Mouse (Mus musculus): Measurements from ENCODE around the gene Cd163.
"Not testable (repeated sequence)": the region's sequence is repeated elsewhere in the genome, so short reads cannot be mapped to it uniquely, and the experiment has no call there.

Gene Cd163

DNA sequence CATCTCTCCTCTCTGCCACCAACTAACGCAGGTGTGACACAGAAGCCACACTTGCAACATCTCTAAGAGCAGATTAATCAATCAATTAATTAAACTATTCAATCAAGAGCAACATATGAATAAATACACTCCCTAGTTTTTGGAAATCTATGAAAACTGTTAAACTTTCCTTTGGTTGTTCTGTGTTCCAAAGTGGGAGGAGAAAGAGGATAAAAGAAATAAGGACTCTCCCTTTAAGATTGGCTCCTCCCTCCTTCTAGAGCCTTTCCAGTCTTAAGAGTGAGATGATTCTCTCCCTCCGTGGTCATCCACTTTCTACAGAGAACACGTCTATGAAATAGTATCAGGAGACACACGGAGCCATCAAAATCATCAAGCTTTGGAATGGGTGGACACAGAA, at the start of gene Cd163:
Cd163 (plus strand) TSS at position 301 of the 400 bp plus-strand sequence.
- DNase-seq (ENCODE audit: low read depth), result no peak

DNA sequence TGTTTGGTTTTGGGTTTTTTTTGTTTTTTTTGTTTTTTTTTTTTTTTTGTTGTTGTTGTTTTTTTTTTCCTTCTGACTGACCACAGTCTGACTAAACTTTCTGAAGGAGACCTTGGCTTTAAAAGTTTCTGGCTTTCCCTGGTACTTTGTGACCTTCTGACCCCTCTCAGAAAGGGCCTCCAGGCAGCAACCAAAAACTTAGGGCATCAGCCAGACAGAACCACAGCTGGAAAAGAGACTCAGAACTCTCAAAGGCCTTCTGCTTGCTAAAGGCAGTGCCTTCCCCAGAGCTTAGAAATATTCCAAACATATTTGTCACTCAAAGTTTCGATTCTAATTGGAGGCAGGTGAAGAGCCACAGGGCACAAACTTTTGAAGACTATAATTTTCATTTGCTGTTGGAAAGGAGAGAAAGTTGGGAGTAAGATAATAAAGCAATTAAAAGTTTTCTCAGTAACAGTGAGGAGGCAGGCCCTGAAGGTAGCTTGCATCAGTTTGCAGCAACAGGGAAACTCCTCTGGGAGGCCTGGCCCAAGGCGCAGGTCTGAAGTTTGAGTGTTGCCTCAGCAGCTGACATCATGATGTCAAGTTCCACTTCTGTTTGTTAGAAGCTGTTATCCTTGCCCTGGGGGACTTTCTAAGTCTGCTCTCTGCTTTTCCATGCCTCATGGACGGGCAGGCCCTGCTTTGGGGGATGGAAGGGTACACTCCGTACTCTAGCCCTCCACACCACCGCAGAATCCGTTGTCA, 48.6 kb upstream of the Cd163 start:
- no peak for DNase-seq (ENCODE audit: low read depth)

DNA sequence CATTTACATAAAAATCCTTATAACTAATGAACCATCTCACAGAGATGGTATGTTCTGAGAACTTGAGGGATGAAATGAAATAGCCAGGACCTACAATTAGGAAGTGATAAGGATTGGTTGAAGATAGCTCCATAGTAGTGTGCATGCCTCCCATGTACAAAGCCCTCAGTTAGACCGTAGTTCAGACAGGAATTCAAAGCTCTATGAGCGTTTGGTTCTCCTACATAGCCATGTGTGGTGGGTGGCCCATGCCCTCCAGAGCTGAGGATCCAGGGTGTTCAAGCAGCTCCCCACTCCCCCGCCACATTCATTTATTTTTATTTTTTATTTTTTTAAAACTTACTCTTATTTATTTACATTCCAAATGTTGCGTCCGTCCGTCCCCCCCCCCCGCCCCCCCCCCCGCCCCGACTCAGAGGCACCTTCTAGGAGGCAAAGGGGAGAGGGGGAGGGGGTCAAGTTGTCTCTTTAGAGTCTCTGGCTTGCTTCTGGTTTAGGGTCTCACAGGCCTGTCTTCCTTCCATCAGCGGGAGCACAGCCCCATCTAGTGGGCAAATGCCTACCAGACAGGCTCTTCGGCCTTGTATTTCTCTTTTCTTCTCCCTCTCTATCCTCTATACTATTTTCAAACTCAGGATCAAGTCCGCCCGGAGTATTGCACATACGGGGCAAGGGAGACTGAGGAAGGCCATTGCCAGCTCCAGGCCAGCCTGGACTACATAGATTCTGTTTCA, 44.1 kb upstream of the Cd163 start:
- peak; percentile 58 for DNase-seq (ENCODE audit: low read depth)

DNA sequence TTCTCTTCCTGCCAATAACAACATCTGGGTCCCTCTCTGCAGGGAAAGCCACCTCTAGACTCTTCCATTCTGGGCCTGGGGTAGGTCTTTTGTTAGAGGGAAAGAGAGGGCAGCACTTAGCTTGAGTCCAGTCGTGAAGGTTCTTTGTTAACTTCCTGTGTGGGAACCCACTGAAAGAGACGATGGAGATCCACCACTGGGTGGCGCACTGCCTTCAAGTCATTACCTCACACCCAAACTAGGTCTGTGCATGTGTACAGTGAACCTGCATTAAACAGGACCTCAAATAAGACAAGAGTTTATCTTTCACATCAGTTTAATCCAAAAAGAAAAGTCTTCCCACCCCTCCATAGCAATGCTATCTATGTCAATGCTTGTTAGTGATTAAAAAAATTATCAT, 41.8 kb upstream of the Cd163 start:
- DNase-seq (ENCODE audit: low read depth), result peak; percentile 66

DNA sequence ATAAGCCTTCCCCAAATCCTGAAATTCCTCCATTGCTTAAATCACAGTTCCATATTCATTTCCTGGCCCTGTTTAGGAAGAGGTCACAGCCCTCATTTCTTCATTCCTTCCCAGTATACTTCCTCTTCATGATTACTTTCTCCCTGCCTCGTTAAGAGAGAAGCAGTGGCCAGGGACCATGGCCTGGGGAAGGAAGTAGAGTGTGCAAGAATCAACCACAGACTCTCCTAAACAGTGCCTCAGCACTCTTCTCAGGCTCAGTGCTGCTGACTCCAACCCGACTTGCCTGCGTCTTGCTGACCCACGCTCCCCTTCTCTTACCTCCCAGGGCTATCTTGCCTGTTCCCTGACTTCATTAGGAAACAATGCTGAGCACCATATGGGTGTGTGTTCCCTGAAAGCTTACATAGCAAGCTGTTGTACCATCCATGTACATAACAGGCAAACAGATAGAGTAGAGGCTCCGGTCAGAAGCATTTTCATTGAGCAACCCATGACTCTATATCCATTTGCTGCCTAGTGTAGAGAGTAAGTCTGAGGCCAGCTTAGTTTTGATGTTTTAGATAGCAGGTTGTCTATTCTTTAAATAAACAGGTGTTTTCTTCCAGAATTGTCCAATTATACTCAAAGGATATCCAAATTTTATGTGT, 31.1 kb upstream of the Cd163 start:
- peak; percentile 32 for DNase-seq (ENCODE audit: low read depth)

DNA sequence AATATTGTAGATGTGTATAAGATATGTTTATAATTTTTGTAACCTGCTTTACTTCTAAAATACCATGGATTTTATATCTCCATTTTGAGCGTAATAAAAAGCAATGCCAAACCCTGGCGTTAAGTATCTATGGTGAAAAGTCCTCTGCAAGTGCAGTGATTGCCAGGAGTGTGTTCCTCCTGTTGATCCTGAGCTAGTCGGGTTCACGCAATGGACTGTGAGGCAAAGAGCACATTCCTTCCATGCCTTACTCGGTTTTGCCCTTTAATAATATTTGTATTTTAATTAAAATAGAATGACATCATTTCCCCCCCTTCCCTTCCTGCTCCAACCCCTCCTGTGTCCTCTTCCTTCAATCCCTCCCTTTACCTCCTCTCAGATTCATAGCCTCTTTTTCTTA, 26.8 kb upstream of the Cd163 start:
- no peak for DNase-seq (ENCODE audit: low read depth)

DNA sequence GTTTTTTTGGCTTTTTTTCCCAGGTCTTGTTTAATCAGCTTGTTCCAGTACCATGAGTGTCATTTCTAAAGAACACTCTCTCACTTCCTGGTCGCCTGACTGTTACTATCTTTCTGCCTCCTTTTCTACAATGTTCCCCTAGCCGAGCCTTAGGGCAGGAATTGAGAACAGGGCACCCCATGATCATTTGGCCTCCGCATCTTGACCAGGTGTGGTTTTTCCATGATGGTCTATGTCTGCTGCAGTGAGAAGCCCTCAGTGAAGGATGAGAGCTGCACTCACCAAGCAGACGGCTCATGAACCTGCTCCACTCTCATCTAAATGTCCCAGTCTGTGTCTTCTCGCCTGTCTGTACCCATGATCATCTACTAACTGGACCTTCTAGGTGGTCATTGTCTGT, 26.2 kb upstream of the Cd163 start:
- no peak for DNase-seq (ENCODE audit: low read depth)

DNA sequence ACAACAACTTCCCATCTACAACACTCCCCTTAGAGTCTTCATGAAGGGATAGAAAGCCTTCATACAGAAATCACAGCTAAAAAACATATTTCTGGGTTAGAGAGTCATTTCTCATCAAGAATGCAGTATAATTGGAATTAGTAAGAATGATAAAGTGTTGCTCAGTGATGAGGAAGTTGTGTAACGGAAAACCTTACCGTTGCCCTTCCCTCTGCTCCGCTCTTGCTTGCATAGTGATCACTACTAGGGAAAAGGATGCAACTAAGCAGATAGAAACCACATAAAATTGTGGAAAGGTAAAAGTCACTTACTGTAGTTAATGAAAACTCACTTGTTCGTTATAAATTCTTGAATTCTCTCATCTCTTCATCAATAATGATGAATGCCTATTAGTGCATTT, 21.7 kb upstream of the Cd163 start:
- DNase-seq (ENCODE audit: low read depth), result no peak

DNA sequence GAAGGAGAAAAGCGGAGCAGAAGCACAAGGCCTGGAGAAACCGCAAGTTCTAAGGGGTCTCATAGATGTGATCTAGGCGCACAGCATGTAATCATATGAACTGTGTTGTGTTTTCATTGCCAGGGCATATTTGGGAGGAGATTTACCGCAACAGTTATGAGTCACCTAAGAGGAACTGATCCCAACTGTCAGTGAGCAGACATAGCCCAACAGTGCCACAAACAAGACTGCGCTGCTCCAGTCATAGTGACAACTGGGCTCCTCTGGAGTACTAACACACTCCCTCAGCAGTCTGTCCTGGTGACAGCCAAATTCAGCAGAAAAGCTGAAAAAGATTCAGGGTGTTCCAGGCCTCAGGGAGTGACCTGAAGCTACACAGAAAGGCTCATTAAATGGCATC, 7.1 kb upstream of the Cd163 start:
- DNase-seq (ENCODE audit: low read depth), result not testable (repeated sequence)

DNA sequence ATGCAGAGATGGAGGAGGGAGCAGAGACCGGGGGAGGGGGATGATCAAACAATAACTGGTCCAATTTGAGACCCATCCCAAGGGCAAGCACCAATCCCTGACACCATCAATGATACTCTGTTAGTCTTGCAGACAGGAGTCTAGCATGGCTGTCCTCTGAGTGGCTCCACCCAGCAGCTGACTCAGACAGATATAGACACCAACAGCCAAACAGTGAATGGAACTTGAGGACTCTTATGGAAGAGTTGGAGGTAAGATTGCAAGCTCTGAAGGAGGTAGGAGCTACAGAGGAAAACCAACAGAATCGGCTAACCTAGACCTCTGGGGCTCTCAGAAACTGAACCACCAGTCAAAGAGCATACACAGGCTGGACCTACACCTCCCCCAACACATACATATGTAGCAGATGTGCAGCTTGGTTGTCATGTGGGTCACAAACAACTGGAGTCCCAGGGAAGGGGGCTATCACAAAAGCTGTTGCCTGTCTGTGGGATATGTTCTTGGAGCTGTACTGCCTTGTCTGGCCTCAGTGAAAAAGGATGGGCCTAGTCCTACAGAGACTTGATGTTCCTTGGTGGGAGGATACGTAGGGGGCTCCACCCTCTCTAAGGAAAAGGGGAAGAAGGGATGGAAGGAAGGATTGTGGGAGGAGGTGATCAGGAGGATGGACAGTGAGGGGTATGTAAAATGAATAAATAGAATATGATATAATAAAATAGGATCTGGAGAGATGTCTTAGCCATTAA, 2.8 kb upstream of the Cd163 start:
- DNase-seq (ENCODE audit: low read depth), result no peak

DNA sequence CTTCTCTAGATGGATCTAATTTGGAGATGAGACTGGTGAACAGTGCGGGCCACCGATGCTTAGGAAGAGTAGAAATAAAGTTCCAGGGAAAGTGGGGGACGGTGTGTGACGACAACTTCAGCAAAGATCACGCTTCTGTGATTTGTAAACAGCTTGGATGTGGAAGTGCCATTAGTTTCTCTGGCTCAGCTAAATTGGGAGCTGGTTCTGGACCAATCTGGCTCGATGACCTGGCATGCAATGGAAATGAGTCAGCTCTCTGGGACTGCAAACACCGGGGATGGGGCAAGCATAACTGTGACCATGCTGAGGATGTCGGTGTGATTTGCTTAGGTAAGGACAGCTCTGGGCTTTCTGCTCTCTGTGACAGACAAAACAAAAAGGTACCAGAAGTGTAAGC, 4.5 kb downstream of the Cd163 start:
- DNase-seq (ENCODE audit: low read depth), result no peak

DNA sequence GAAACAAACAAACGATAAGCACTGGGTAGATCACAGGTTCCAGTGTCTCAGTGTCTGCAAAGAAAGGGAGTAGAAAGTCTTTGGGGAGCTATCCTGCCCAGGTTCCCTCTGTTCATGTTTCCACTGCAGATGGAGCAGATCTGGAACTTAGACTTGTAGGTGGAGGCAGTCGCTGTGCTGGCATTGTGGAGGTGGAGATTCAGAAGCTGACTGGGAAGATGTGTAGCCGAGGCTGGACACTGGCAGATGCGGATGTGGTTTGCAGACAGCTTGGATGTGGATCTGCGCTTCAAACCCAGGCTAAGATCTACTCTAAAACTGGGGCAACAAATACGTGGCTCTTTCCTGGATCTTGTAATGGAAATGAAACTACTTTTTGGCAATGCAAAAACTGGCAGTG, 7.8 kb downstream of the Cd163 start:
- no peak for DNase-seq (ENCODE audit: low read depth)

DNA sequence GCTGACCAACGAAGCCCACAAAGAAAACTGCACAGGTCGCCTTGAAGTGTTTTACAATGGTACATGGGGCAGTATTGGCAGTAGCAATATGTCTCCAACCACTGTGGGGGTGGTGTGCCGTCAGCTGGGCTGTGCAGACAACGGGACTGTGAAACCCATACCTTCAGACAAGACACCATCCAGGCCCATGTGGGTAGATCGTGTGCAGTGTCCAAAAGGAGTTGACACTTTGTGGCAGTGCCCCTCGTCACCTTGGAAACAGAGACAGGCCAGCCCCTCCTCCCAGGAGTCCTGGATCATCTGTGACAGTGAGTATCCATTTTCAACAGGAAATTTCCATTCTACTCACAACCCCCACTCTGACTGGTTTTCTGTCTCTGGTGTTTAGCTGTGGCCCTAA, 15.9 kb downstream of the Cd163 start:
- no peak for DNase-seq (ENCODE audit: low read depth)

DNA sequence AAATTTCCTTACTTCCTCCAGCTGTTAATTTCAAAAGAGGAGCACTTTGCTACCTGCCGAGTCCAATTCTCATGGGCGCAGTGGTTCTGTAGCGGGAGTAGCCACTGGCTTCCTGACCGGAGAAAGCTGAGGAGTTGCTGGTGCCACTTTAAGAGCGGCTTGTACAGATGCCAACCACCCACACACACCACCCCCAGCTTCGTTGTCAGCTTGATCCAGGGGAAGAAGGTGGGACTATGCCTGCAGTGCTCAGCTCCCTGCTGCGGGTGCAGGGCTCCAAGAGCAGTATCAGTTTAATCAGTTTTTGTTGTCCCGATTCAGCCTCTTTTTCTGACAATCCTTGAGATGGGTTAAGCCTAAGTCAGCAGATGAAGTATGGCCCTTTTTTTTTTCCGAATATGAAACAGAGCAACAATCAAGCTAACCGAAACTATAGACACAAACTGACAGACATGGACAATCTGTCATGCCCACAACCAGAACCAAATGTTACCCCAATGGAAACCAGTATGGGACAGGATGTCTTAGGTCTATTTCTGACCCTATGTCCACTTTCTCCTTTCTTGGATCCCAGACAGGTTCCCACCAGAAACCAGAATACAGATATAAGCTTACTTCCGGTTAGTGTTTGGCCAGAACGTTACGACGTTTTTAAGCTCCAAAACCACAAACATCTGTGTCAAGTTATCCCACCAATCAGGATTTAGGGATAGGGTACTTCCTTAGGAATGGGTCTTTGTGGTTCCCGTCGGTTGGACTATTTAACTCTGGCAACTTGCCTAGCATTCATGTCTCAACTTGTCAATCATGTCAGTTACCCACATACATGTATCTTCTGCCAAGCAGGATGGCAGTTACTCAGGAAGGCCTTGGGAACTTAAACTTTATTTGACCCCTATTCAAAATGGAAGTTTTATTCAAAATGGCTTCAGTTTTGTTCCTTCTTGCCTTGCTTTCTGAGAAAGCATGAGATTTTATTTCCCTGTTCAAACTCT, 17.3 kb downstream of the Cd163 start:
- no peak for DNase-seq (ENCODE audit: low read depth)

DNA sequence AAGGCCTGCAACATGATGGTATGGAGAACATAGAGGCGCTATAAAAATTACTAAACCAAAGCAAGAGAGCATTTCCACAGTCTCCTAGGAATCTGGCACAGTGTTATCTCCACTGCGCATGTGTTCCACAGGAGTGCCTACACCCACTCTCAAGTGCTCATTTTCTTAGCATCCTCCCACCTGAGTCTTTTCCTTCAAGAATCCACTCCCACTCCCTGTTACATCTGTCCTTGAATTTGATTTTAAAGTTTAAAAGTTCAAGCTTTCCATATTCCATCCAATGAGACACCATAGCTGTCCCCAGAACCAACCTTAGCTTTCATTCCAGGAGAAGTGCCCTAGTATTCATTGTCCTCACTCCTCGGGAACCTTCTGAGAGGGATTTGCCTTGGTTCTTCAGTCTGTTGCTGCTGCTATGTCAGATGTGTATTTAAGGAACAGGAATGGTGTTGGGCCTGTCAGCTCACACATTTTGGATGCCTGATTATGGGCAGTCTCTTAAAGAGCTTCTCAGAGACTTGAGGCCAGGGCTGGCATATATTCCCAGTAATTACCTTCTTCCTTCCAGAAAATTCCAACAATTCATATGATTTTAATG, 24.0 kb downstream of the Cd163 start:
- DNase-seq (ENCODE audit: low read depth), result no peak

DNA sequence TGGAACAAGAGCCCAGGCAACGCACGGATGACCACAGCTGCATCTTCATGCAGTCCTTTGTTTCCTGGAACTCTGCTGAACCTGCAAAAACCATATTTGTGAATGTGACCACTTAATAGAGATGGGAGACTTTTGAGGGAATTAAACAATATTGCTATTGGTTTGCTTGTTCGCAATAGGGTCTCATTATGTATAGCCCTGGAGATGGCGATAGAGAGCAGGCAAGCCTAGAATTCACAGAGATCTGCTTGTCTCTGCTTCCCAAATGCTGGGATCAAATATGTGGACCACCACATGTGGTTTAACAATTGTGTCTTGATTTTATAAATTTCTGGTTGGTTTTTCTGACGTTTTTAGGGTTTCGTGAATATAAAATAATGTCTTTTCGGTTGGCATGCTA, 25.2 kb downstream of the Cd163 start:
- no peak for DNase-seq (ENCODE audit: low read depth)

DNA sequence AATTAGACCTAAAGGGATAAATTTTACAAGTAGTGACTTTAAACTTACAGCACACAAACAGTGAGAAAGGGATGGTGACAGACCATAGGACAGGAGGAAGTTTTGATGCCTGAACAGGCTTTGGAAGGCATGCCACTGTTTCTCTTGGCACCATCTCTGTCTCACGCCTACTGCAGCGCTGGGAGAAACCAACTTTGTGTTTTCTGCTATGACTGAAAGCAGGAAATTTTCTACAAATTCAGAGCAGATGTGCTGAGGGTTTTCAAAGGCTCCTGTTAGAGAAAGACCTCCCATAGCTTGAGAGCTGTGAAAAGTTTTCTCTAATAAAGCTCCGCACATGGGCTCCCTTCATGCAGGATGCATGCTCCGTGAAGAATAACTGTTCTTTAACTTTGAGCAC, 40.6 kb downstream of the Cd163 start:
- DNase-seq (ENCODE audit: low read depth), result no peak

DNA sequence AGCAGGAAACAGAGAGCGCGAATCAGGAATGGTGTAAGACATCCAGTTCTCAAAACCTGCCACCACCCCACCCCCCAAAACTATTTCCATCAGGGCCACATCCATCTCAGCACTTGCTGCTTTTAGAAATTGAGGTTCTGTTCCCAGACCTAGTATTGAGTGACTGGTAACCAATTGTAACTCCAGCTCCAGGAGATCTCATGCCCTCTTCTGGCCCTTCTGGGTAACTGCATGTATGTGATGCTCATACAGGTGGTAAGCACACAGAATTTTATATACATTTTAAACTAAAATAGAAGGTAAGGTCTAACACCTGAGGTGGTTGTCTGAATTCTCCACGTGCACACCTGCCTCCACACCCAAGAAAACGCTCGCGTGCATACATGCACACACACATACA, 42.2 kb downstream of the Cd163 start:
- no peak for DNase-seq (ENCODE audit: low read depth)

DNA sequence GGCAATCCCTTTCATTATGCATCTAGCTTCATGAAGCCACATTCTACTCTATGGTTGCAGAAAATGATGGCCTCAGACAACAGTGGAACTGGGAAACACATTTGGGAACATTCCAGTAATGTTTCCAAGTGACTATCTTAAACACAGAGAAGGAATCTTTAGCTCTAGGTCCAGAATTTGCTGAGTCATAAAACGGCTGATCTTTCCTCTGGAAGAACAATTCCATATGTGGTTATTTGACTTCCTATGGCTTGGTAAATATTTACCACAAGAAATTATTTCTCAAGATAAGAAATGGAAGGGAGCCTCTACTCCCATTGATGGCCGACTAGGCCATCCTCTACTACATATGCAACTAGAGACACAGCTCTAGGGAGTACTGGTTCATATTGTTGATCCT, 48.8 kb downstream of the Cd163 start:
- DNase-seq (ENCODE audit: low read depth), result no peak

DNA sequence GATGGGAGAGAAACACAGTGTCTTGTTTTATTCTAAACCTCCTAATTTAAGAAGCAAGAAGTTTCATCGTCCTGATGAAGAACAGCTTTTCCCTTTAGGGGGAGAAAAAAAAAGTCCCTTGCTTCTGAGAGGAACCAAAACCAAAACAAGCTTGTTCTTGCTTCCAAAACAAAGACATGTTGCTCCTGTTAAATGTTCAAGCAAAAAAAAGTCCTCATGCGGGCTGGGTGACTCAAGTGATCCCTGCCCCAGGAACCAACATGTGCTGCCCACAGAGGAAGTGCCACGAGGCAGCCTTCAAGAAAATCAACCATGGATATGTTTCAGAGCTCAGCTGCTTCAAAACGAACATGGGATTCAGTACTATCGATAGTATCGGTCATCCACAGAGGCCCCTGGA, 54.5 kb downstream of the Cd163 start:
- no peak for DNase-seq (ENCODE audit: low read depth)

DNA sequence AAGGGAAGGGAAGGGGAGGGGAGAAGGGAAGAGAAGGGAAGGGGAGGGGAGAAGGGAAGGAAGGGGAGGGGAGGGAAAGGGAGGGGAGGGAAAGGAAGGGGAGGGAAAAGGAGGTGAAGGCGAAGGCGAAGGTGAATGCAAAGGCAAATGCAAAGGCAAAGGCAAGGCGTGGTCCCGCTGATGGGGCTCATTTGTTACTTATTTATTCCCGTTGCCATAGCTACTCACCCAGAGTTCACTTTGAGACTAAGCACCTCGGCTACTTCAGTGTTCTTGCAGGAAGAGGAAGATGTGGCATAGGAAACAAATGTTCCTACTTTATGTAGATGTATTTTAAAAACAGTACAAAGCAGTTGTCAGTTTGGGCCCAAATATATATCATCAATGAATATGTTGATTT, 56.1 kb downstream of the Cd163 start:
- no peak for DNase-seq (ENCODE audit: low read depth)

Measured in c-Kit-positive CD71-negative TER-119-negative erythroid progenitor cells, embryonic 14.5 days (primary cell).